Mouse (Mus musculus): ENCODE data around the gene Gdpgp1.

Gene Gdpgp1

GRCm38 (mm10) chr7:80199851-80200587 lies 32.6 kb upstream of the Gdpgp1 start:
- DNase-seq: no peak

GRCm38 (mm10) chr7:80200588-80200945 lies 32.1 kb upstream of the Gdpgp1 start:
- no peak for DNase-seq

- no peak for DNase-seq
Observed at GRCm38 (mm10) chr7:80200963-80201539, 31.6 kb upstream of the Gdpgp1 start.

- no peak for DNase-seq
Observed at GRCm38 (mm10) chr7:80201888-80202540, 30.7 kb upstream of the Gdpgp1 start.

- no peak for DNase-seq
Observed at GRCm38 (mm10) chr7:80202961-80203360, 29.7 kb upstream of the Gdpgp1 start.

GRCm38 (mm10) chr7:80203638-80204096 lies 29.0 kb upstream of the Gdpgp1 start:
- DNase-seq: no peak

- DNase-seq: no peak
Observed at GRCm38 (mm10) chr7:80204362-80204761, 28.3 kb upstream of the Gdpgp1 start.

GRCm38 (mm10) chr7:80204961-80205360 lies 27.7 kb upstream of the Gdpgp1 start:
- DNase-seq: no peak

- DNase-seq: no peak
Observed at GRCm38 (mm10) chr7:80205705-80206589, 26.7 kb upstream of the Gdpgp1 start.

- peak in 1 of 2 experiments; percentile 41 for DNase-seq
Observed at GRCm38 (mm10) chr7:80207314-80207731, 25.3 kb upstream of the Gdpgp1 start.

GRCm38 (mm10) chr7:80208026-80208642 lies 24.5 kb upstream of the Gdpgp1 start:
- DNase-seq: peak in 1 of 2 experiments; percentile 36

GRCm38 (mm10) chr7:80208738-80209430 lies 23.8 kb upstream of the Gdpgp1 start:
- DNase-seq: peak in 1 of 2 experiments; percentile 63

GRCm38 (mm10) chr7:80209669-80210068 lies 23.0 kb upstream of the Gdpgp1 start:
- DNase-seq: no peak

- DNase-seq: no peak
Observed at GRCm38 (mm10) chr7:80210982-80211381, 21.7 kb upstream of the Gdpgp1 start.

GRCm38 (mm10) chr7:80213604-80214003 lies 19.1 kb upstream of the Gdpgp1 start:
- no peak for DNase-seq

- DNase-seq: no peak
Observed at GRCm38 (mm10) chr7:80214459-80214858, 18.2 kb upstream of the Gdpgp1 start.

- DNase-seq: peak; percentile 87 to 88
Observed at GRCm38 (mm10) chr7:80215398-80215797, 17.3 kb upstream of the Gdpgp1 start.

GRCm38 (mm10) chr7:80216566-80216965 lies 16.1 kb upstream of the Gdpgp1 start:
- no peak for DNase-seq

- DNase-seq: no peak
Observed at GRCm38 (mm10) chr7:80218666-80219065, 14.0 kb upstream of the Gdpgp1 start.

GRCm38 (mm10) chr7:80220237-80220797 lies 12.3 kb upstream of the Gdpgp1 start:
- DNase-seq: no peak

GRCm38 (mm10) chr7:80221179-80221750 lies 11.4 kb upstream of the Gdpgp1 start:
- DNase-seq: no peak
